Mouse (Mus musculus): ENCODE measurements around the gene Hist1h2bn. TPM values are rescaled to one million over a fixed set of nuclear protein-coding genes. Genes with fewer than 3 reads are reported as not detected.
"Not testable (repeated sequence)": the region's sequence is repeated elsewhere in the genome, so short reads cannot be mapped to it uniquely, and the experiment has no call there.

The Hist1h2bn gene
- polyA plus RNA-seq, 1 experiment from 2014 or later, result 2.2 TPM

DNA sequence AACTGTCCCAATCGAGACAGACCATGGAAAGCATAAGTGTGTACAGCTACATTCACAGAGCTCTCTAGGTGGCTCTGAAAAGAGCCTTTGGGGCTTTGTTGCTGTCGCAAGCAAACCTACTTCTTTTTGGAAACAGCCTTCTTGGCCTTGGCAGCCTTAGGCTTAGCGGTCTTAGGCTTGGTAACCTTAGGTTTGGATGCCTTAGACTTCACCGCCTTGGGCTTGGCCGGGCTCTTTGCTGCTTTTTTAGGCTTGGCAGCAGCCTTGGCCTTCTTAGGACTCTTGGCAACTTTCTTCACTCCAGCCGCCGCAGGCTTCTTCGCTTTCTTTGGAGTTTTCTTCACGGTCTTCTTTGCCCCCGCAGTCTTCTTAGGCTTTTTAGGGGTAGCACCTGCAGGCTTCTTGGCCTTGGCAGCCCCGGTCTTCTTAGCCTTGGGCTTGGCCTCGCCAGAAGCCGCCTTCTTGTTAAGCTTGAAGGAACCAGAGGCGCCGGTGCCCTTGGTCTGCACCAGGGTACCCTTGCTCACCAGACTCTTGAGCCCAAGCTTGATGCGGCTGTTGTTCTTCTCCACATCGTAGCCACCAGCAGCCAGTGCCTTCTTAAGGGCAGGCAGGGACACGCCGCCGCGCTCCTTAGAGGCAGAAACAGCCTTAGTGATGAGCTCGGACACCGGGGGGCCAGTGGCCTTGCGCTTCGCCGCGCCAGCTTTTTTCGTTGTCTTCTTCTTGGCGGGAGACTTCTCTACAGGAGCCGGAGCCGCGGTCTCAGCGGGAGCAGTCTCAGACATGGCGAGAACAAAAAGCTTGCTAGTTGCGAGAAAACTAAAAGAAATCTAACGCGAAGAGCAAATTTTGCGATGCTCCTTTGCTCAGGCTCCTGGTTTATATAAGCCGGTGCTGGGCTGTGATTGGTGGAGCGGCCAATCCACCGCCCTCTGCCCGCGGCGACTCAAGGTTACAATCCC, 26.1 kb downstream of the Hist1h2bn start, which contains the start of gene Hist1h1b:
TSS of gene Hist1h1b (minus strand) at position 859 of the 965 bp plus-strand sequence.
- Histone ChIP-seq H3K4me3 (ENCODE audit: low read depth, low read length) (peak within 1 kb of the TSS; percentile 46), H3K36me3 (ENCODE audit: control insufficient read depth, insufficient read depth, low read length) (no peaks in the 10 kb centered on the region), H3K4me1 (ENCODE audit: control insufficient read depth, insufficient read depth, low read length) (peaks cover 28% of the 10 kb centered on the region), H3K9me3 (ENCODE audit: control insufficient read depth, low read length) (no peaks in the 10 kb centered on the region), H3K9ac (ENCODE audit: low read length) (peak within 1 kb of the TSS; percentile 79), H3K27ac (ENCODE audit: low read depth, low read length) (peak within 1 kb of the TSS; percentile 98), H3K4me2 (peak within 1 kb of the TSS; percentile 94), H3K27me3 (ENCODE audit: control insufficient read depth, insufficient read depth, low read length) (no peaks in the 10 kb centered on the region)
- peak; percentile 97 for DNase-seq (ENCODE audit: low spot score, missing footprints)
- ATAC-seq (ENCODE audit: low FRiP score), result peak; percentile 60
- WGBS, result under 1% methylated on average over 44 of the region's 44 CpGs

DNA sequence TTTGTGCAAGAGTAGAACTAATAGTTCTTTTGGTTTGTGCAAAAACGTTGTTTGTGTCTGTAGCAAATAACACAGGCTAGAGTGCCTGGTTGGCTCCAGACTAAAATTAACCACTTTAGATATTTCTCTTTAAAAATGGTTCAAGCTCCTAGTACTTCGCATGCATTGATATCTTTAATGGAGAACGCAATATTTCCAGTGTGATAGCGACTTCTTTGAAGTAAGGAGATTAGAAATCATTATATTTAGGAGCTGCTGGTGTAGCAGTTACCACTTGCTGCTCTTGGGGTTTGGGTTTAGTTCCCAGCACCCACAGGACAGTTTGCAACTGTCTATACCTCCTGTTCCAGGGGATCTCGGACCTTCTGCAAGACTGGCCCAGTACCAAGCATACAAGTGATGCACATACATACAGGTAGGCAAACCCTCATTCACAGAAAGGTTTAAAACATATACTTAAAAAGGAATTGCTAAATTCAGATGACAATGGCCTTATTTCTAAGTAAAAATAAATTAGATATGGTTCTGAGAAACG, 27.2 kb downstream of the Hist1h2bn start:
- peak; percentile 93 for DNase-seq (ENCODE audit: low spot score, missing footprints)
- H3K4me2 ChIP-seq, result peak overlapping the region; percentile 94
- no peak overlapping the region for H3K4me3 ChIP-seq (ENCODE audit: low read depth, low read length)
- peak overlapping the region; percentile 98 for H3K27ac ChIP-seq (ENCODE audit: low read depth, low read length)
- H3K4me1 ChIP-seq (ENCODE audit: control insufficient read depth, insufficient read depth, low read length), result peaks cover 33% of the 10 kb centered on the region
- ATAC-seq (ENCODE audit: low FRiP score), result no peak
- no peaks in the 10 kb centered on the region for H3K36me3 ChIP-seq (ENCODE audit: control insufficient read depth, insufficient read depth, low read length)
- H3K9me3 ChIP-seq (ENCODE audit: control insufficient read depth, low read length), result no peaks in the 10 kb centered on the region
- WGBS, result 49% methylated on average over 6 of the region's 6 CpGs
- H3K9ac ChIP-seq (ENCODE audit: low read length), result no peak overlapping the region
- H3K27me3 ChIP-seq (ENCODE audit: control insufficient read depth, insufficient read depth, low read length), result no peaks in the 10 kb centered on the region

DNA sequence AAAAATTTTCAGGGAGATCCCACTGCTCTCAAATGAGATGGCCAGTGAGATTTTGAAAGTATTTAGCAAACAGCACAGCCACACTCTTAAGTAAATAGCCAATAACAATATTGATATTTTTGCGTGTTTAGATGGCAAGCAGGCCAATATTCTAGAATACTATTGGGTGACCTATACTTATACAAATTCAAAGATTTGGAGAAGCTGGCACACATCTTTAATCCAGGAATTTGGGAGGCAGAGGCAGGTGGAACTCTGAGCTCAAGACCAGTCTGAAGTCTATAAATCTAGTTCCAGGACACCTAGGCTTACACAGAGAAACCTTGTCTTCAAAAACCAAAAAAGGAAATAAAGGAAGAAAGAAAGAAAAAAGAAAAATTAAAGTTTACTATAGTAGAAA, 27.7 kb downstream of the Hist1h2bn start:
- no peaks in the 10 kb centered on the region for H3K9me3 ChIP-seq (ENCODE audit: control insufficient read depth, low read length)
- no peak overlapping the region for H3K27ac ChIP-seq (ENCODE audit: low read depth, low read length)
- no peak overlapping the region for H3K9ac ChIP-seq (ENCODE audit: low read length)
- no peaks in the 10 kb centered on the region for H3K27me3 ChIP-seq (ENCODE audit: control insufficient read depth, insufficient read depth, low read length)
- no peak overlapping the region for H3K4me2 ChIP-seq
- WGBS, result 92% methylated on average over 1 of the region's 1 CpGs
- peak; percentile 90 for DNase-seq (ENCODE audit: low spot score, missing footprints)
- no peak for ATAC-seq (ENCODE audit: low FRiP score)
- no peak overlapping the region for H3K4me3 ChIP-seq (ENCODE audit: low read depth, low read length)
- H3K4me1 ChIP-seq (ENCODE audit: control insufficient read depth, insufficient read depth, low read length), result peaks cover 34% of the 10 kb centered on the region
- H3K36me3 ChIP-seq (ENCODE audit: control insufficient read depth, insufficient read depth, low read length), result no peaks in the 10 kb centered on the region

DNA sequence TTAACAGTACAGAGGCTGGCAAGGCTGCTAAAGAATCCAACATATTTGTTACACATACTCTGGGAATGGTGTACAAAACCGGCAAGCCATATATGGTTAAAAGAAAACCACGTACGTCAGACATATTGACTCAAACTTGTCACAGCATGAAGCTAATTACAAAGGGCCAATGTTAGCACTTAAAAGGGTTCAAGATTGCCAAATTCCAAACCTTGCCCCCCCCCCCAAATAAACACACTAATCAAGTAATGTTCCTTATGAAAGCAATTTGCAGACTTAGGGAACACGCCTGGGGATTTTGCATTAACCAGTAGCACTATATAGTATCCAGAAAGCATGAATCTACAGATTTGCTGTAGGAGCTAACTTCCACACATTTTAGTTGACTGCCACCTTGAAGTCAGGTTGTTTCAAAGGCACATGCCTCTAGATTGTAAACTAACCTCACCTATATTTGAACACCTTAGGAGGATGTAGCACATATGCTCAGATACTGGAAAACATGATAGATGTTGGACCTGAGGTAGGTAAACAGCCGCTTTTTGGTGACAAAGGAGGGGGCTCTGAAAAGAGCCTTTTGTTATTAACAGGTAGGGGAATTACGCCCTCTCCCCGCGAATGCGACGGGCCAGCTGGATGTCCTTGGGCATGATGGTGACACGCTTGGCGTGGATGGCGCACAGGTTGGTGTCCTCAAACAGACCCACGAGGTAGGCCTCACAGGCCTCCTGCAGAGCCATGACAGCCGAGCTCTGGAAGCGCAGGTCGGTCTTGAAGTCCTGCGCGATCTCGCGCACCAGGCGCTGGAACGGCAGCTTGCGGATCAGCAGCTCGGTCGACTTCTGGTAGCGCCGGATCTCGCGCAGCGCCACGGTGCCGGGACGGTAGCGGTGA, 28.7 kb downstream of the Hist1h2bn start:
- ATAC-seq (ENCODE audit: low FRiP score) (peak; percentile 0; the same call in 1 of the 2 replicates), DNase-seq (ENCODE audit: low spot score, missing footprints) (peak; percentile 96)
- not testable (repeated sequence) for H3K27me3 ChIP-seq (ENCODE audit: control insufficient read depth, insufficient read depth, low read length); H3K9me3 ChIP-seq (ENCODE audit: control insufficient read depth, low read length); H3K36me3 ChIP-seq (ENCODE audit: control insufficient read depth, insufficient read depth, low read length)
- Histone ChIP-seq H3K27ac (ENCODE audit: low read depth, low read length) (peak overlapping the region; percentile 87), H3K4me1 (ENCODE audit: control insufficient read depth, insufficient read depth, low read length) (peaks cover 34% of the 10 kb centered on the region), H3K4me2 (peak overlapping the region; percentile 57), H3K4me3 (ENCODE audit: low read depth, low read length) (peak overlapping the region; percentile 38), H3K9ac (ENCODE audit: low read length) (peak overlapping the region; percentile 77)
- under 1% methylated on average over 12 of the region's 35 CpGs for WGBS

DNA sequence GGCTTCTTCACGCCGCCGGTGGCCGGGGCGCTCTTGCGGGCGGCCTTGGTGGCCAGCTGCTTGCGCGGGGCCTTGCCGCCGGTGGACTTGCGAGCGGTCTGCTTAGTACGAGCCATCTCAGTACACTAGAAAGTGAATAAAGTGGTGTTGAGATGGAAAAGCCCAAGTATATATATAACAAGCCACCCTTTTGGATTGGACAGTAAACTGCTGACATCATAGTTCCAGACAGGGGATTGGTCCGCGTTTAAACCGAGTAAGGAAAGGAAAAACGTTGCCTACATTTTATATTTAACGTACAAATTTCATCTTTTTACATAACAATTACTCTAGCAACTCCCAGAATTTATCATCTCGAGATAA, 29.3 kb downstream of the Hist1h2bn start, which contains the start of gene Hist1h3i:
TSS of gene Hist1h3i (minus strand) at position 116 of the 363 bp plus-strand sequence.
- ATAC-seq (ENCODE audit: low FRiP score) (peak; percentile 71), DNase-seq (ENCODE audit: low spot score, missing footprints) (peak; percentile 96)
- peaks cover 36% of the 10 kb centered on the region for H3K4me1 ChIP-seq (ENCODE audit: control insufficient read depth, insufficient read depth, low read length)
- H3K27ac ChIP-seq (ENCODE audit: low read depth, low read length), result peak within 1 kb of the TSS; percentile 87
- H3K27me3 ChIP-seq (ENCODE audit: control insufficient read depth, insufficient read depth, low read length), result no peaks in the 10 kb centered on the region
- peak within 1 kb of the TSS; percentile 77 for H3K9ac ChIP-seq (ENCODE audit: low read length)
- H3K9me3 ChIP-seq (ENCODE audit: control insufficient read depth, low read length), result no peaks in the 10 kb centered on the region
- peak within 1 kb of the TSS; percentile 38 for H3K4me3 ChIP-seq (ENCODE audit: low read depth, low read length)
- H3K4me2 ChIP-seq, result peak within 1 kb of the TSS; percentile 57
- H3K36me3 ChIP-seq (ENCODE audit: control insufficient read depth, insufficient read depth, low read length), result no peaks in the 10 kb centered on the region
- WGBS, result 1% methylated on average over 13 of the region's 20 CpGs

DNA sequence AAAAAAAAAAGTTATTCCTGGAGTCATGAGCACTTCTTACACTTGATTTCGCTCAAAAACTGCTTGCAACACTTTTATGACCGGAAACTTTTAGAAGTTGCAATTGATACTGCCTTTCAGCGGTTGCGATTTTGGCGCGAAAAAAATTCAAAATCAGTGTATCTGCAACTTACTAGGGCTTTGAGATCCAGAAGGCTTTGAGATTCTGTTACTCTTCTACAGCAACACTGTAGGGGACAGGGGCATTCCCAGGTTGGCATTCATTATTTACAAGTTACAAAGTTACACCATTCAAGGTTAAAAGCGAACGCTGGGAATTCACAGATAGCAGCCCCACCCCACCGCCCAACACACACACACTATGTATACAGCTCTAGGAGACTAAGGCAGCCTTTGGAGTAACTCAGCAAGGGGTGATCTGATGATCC, 29.8 kb downstream of the Hist1h2bn start:
- H3K4me3 ChIP-seq (ENCODE audit: low read depth, low read length), result peak overlapping the region; percentile 38
- H3K36me3 ChIP-seq (ENCODE audit: control insufficient read depth, insufficient read depth, low read length), result no peaks in the 10 kb centered on the region
- H3K9me3 ChIP-seq (ENCODE audit: control insufficient read depth, low read length), result no peaks in the 10 kb centered on the region
- DNase-seq (ENCODE audit: low spot score, missing footprints) (peak; percentile 97), ATAC-seq (ENCODE audit: low FRiP score) (no peak)
- H3K9ac ChIP-seq (ENCODE audit: low read length), result peak overlapping the region; percentile 68
- no peaks in the 10 kb centered on the region for H3K27me3 ChIP-seq (ENCODE audit: control insufficient read depth, insufficient read depth, low read length)
- under 1% methylated on average over 9 of the region's 9 CpGs for WGBS
- peak overlapping the region; percentile 57 for H3K4me2 ChIP-seq
- peaks cover 39% of the 10 kb centered on the region for H3K4me1 ChIP-seq (ENCODE audit: control insufficient read depth, insufficient read depth, low read length)
- peak overlapping the region; percentile 87 for H3K27ac ChIP-seq (ENCODE audit: low read depth, low read length)

DNA sequence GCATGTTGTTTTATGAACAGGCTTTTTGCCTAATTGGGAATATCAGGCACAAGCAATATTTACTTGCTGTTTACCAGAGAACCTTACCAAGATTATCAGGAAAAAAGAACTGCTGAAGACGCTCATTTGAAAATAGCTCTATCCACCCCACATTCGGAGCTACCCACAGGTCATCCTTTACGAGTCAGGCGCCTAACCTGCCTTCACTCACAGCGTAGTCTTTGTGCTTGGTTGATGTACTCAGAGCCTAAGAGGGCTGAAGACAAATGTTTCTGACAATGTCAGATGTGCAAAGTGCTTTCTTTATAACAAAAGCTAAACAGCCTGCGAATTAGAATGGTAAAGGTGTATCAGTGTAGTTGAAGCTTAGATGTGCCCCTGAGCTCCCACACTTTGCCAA, 30.4 kb downstream of the Hist1h2bn start:
- Histone ChIP-seq H3K36me3 (ENCODE audit: control insufficient read depth, insufficient read depth, low read length) (no peaks in the 10 kb centered on the region), H3K9ac (ENCODE audit: low read length) (peak overlapping the region; percentile 68), H3K4me2 (peak overlapping the region; percentile 57), H3K9me3 (ENCODE audit: control insufficient read depth, low read length) (no peaks in the 10 kb centered on the region), H3K27me3 (ENCODE audit: control insufficient read depth, insufficient read depth, low read length) (no peaks in the 10 kb centered on the region), H3K4me3 (ENCODE audit: low read depth, low read length) (no peak overlapping the region), H3K27ac (ENCODE audit: low read depth, low read length) (peak overlapping the region; percentile 87), H3K4me1 (ENCODE audit: control insufficient read depth, insufficient read depth, low read length) (peaks cover 39% of the 10 kb centered on the region)
- WGBS, result 23% methylated on average over 6 of the region's 6 CpGs
- DNase-seq (ENCODE audit: low spot score, missing footprints) (peak; percentile 86), ATAC-seq (ENCODE audit: low FRiP score) (no peak)

DNA sequence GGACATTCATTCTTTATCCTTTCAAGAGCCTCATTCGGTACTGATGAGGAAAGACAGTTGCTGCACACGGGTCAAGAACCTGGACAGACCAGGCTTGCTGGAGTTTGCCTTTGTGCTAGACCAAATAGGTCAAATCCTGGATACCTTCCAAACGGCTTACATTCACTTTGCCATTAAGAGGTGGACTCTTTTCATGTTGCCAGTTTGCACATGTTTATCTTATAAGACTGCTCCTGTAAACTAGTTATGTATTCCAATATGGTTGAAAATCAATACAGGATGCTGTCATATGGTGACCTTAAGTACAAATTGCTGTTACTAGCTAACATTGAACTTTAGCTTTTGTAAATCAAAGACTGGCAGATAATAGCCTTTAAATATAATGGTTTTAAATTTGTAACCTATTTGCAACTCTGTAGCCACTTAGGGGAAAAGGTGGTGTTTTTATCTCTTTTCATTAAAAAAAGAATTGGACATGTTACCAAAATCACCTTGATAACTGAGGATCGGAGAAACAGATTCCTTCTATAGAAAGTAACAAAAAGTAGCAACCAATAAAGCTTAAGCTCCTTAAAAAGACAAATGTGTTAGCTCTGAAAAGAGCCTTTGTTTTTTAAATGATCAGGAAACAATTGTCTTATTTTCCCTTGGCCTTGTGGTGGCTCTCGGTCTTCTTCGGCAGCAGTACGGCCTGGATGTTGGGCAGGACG, 32.4 kb downstream of the Hist1h2bn start:
- Histone ChIP-seq H3K27me3 (ENCODE audit: control insufficient read depth, insufficient read depth, low read length) (no peaks in the 10 kb centered on the region), H3K4me3 (ENCODE audit: low read depth, low read length) (peak overlapping the region; percentile 34), H3K9ac (ENCODE audit: low read length) (peak overlapping the region; percentile 64), H3K9me3 (ENCODE audit: control insufficient read depth, low read length) (no peaks in the 10 kb centered on the region), H3K27ac (ENCODE audit: low read depth, low read length) (peak overlapping the region; percentile 80), H3K4me2 (peak overlapping the region; percentile 48), H3K4me1 (ENCODE audit: control insufficient read depth, insufficient read depth, low read length) (peaks cover 34% of the 10 kb centered on the region), H3K36me3 (ENCODE audit: control insufficient read depth, insufficient read depth, low read length) (no peaks in the 10 kb centered on the region)
- ATAC-seq (ENCODE audit: low FRiP score) (no peak), DNase-seq (ENCODE audit: low spot score, missing footprints) (peak; percentile 93)
- WGBS, result 6% methylated on average over 8 of the region's 8 CpGs

Measured in midbrain, embryonic 11.5 days (tissue).